Mouse (Mus musculus) gastrocnemius, adult 2 months (tissue): Measurements from ENCODE around the gene Vps4a. TPM values are rescaled to one million over a fixed set of nuclear protein-coding genes. Genes with fewer than 3 reads are reported as not detected.
A peak's percentile ranks its signal among the peaks of the same experiment; 100 is the strongest.
"Not testable (repeated sequence)": the region's sequence is repeated elsewhere in the genome, so short reads cannot be mapped to it uniquely, and the experiment has no call there.

Experiments used
- DNase-seq: peaks from one replicate; pipeline ENCODE4 v3.0.0; 2022
- H3K27ac ChIP-seq: fragments of 200-600 bp; 2 replicates; pipeline ENCODE4 v1.8.1; 2022; ENCODE audit warnings: mild to moderate bottlenecking
- H3K4me3 ChIP-seq: fragments of 200-600 bp; 2 replicates; pipeline ENCODE4 v1.8.1; 2022; ENCODE audit warnings: mild to moderate bottlenecking, moderate library complexity
- CTCF ChIP-seq: fragments of 200-600 bp; IDR thresholded peaks from 2 replicates; pipeline ENCODE4 v1.8.1; 2022; ENCODE audit warnings: antibody characterized with exemption, mild to moderate bottlenecking, moderate library complexity
- intact Hi-C: fragments of 180-260 bp; cut with DNase I; formaldehyde crosslinking; loops from one replicate; pipeline ENCODE4 v1.15.1; 2025
- long read RNA-seq, 2 experiments: library from polyadenylated mRNA; stranded (forward); transcript quantifications; one replicate each; pipeline ENCODE4 v2.0.0; 2021
- total RNA-seq, 2 experiments: library from RNA; stranded (reverse); gene quantifications; 2 replicates each; pipeline ENCODE4 v1.2.3; 2021

Gene Vps4a
- 10 to 100 TPM; 65.2 to 67.8 TPM for total RNA-seq
- long read RNA-seq, experiment 1, transcript Vps4a-201 (11 exons, 2,178 nt), result major isoform, 85 of 96 reads
- long read RNA-seq, experiment 1, partial matches to known transcripts, result 10 of 96 reads
- long read RNA-seq, experiment 1, other reads (novel, unspliced or antisense), result 1 of 96 reads
- long read RNA-seq, experiment 2, transcript Vps4a-201 (11 exons, 2,178 nt), result major isoform, 104 of 113 reads
- long read RNA-seq, experiment 2, partial matches to known transcripts, result 4 of 113 reads
- long read RNA-seq, experiment 2, other reads (novel, unspliced or antisense), result 5 of 113 reads

DNA sequence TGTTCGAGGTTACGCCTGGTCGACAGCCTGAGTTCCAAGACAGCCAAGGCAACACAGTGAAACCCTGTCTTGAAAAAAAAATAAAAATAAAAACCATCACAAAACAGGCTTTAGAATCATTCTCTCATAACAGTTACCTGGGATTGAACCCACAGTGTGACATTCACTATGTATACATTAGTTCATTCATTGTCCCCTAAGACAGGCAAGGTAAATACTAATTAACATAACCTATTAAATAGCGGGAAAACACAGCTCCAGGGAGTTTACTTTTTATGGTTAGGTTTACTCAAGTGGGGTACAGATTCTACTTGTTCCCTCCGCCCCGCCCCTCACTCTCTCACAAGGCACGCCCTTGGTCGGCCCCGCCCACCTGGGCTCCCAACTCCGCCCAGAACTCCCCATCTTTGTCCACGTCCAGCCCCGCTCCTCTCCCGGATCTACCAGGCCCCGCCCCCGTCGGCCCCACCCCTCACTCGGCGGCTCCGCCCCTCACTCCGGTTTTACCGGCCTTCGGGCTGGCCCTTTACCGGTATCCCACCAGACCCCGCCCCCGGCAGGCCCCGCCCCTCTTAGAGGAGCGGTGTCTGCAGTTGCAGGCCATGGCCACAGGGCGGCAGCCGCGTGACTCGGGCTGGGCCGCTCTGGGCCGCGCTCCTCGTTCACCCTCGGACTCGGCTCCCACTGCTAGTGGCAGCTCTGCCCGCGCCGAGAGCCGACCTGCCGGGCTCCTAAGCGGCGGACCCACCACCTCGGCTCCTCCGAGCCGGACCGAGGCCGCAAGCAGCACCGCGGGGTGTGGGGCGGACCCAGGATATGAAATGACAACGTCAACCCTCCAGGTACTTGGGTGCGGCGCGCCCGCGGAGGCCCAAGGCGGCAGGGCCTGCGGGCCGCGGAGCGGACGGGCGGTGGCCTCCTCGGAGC lies at the start of gene Vps4a:
Gene Vps4a, plus strand, starts transcription at position 573 of the 927 bp plus-strand sequence.
- DNase-seq, result peak; percentile 98
- intact Hi-C loops, result loop anchor here (1.0 kb wide), 2 partner anchors 15 to 25 kb away; partner anchors contain the start of genes Cog8 and Nip7
- Histone ChIP-seq H3K4me3 (peak within 1 kb of the TSS; percentile 91), H3K27ac (peak within 1 kb of the TSS; percentile 92)
- peak; percentile 97 for TF ChIP-seq CTCF

DNA sequence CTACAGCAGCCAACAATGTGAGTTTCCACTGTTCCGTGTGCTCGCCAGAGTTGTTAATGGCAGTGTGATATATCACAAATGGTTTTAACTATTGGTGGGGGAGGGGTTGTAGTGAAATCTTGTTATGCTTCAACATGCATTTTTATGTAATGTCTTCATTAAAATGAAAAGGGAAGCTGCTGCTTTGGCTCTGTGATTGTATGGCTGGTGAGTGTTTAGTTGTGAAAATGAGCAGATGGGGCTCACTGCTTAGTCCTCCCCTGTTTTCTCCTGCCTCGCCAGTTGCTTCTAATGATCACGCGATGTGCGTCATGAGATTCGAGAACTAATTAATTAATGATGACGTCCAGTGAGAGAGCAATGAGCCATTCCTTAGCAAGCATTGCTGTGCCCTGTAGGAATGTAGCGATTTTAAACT lies 45.6 kb upstream of the Vps4a start:
- Histone ChIP-seq H3K27ac (no peak overlapping the region), H3K4me3 (no peak overlapping the region)
- intact Hi-C loops, result no loop called here
- no peak for TF ChIP-seq CTCF
- no peak for DNase-seq

DNA sequence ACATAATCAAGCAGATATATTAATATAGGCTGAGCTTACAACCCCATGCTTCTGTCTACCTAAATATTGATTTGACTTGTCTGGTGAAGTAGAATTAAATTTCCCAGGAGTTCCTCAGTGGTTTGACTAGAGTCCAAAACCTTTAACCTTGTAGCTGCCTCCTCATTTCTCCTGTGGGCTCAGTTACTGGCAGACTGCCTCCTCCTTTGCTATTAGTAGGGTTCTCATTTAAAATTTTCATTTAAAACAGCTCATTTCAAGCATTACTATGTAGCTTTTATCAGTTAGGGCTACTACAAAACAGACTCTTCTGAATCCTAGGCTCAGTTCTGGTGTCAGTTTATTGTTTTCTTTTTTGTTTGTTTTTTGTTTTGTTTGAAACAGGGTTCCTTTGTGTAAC lies 45.1 kb upstream of the Vps4a start:
- no peak for DNase-seq
- no peak for TF ChIP-seq CTCF
- intact Hi-C loops, result no loop called here
- Histone ChIP-seq H3K4me3 (no peak overlapping the region), H3K27ac (no peak overlapping the region)

DNA sequence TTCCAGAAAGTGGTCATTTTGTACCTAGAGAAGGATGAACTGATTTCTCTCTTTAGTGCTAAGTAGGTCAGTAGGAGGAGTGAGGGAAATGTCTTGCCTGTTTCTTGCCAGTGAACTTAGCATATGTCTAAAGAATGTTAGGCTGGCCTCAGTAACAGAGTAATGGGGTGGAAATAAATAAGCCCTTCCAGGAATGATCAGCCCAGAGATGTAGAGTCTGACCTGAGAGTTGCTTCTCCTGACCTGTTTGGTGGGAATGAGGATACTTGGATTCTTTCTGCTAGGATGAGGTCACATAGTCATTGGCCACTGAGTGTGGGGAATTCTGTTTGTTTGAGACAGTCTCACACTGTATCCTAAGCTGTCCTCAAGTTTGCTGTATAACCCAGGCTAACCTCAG lies 43.5 kb upstream of the Vps4a start:
- TF ChIP-seq CTCF, result no peak
- intact Hi-C loops, result no loop called here

DNA sequence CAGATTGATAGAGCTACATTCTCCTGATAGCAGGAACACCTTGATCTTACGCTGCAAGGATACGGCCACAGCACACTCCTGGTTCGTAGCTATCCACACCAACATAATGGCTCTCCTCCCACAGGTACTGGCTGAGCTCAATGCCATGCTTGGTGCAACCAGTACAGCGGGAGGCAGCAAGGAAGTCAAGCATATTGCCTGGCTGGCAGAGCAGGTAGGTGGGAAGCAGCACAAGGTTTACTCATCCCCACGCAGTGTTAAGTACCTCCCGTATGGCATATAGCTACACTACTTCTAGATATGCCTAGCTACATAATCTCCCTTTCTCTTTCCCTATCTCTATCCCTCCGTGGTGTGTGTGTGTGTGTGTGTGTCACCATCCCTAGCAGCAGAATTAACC lies 39.6 kb upstream of the Vps4a start:
- TF ChIP-seq CTCF, result no peak
- intact Hi-C loops, result no loop called here

More for the DNA sequence above, 43.5 kb upstream of the Vps4a start:
- H3K27ac ChIP-seq, result peak overlapping the region; percentile 61
- no peak for DNase-seq
- H3K4me3 ChIP-seq, result no peak overlapping the region

DNA sequence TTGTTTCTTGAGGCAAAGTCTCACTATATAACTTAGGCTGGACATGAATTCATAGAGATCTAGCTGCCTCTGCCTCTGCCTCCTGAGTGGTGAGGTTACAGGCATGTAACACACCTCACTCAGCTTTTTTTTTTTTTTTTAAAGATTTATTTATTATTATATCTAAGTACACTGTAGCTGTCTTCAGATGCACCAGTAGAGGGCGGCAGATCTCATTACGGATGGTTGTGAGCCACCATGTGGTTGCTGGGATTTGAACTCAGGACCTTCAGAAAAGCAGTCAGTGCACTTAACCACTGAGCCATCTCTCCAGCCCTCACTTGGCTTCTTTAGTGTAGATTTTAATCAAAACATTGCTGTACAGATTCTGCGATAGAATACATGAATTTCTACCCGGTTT lies 34.7 kb upstream of the Vps4a start:
- TF ChIP-seq CTCF, result peak; percentile 31; the same call in 1 of the 2 replicates
- DNase-seq, intact Hi-C loops, H3K4me3 ChIP-seq, H3K27ac ChIP-seq: not testable (repeated sequence)

More for the DNA sequence above, 39.6 kb upstream of the Vps4a start:
- DNase-seq, result no peak
- H3K4me3 ChIP-seq, result no peak overlapping the region
- H3K27ac ChIP-seq, result no peak overlapping the region

DNA sequence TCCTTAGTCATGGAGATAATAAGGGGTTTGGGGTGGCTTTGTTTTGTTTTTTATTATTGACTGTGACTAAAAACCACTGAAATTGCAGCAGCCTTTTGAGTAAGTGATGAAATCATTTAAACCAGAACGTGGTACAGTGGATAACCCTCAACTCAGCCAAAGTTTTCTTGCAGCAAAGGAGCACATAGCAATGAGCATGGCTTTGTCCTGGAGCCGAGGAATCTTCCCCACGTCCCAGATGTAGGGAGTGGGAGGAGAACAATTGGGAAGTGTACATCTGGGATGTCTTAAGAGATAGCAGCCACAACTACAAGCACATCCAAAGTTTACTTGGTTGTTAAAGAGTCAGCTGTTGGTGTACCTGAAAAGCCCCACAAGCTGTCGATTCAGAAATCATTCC lies 33.6 kb upstream of the Vps4a start:
- Histone ChIP-seq H3K27ac (no peak overlapping the region), H3K4me3 (no peak overlapping the region)
- intact Hi-C loops, result no loop called here
- TF ChIP-seq CTCF, result no peak
- DNase-seq, result no peak

DNA sequence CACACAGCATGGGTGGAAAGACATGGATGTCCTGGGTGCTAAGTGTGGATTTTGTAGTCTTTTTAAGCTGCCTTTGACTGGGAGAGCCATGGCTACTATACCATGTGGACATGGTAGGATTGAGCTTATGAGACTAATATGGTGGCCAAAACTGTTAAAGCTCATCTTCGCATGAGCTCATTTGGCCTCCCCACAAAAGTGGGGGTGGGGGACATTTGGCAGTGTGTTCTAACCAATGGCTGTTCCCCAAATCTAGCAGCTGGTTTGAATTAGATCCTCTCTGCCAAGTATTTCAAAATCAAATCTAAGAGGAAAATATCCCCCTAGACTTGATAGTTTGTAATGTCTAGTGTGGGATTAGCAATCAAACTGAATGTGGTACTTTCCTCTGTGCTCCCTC lies 32.0 kb upstream of the Vps4a start:
- TF ChIP-seq CTCF, result no peak
- Histone ChIP-seq H3K4me3 (no peak overlapping the region), H3K27ac (peak overlapping the region; percentile 62)
- peak; percentile 61 for DNase-seq
- intact Hi-C loops, result no loop called here

DNA sequence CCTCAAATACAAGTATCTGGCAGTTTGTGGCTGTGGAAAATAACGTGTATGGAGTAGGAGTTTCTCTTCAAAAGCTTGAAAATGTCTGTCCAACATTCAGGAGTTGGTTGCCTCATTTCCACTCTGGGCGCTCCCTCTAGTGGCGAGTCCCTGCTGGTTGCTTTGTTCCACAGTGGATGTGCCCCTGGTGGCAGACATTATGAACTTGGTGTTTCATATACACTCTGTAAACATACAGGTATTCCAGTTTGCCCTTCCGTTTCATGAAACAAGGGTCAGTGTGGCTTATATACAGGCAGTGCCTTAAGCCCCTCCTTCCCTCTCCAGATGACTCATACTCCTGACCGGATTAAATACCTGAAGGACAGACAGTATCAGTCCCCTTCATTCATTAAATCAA lies 28.5 kb upstream of the Vps4a start:
- Histone ChIP-seq H3K27ac (no peak overlapping the region), H3K4me3 (peak overlapping the region; percentile 32; the same call in 1 of the 2 replicates)
- peak; percentile 91 for DNase-seq
- no peak for TF ChIP-seq CTCF
- intact Hi-C loops, result loop anchor here (1.0 to 5.0 kb wide), 3 partner anchors 75 to 304 kb away; no protein-coding TSS in a partner anchor

DNA sequence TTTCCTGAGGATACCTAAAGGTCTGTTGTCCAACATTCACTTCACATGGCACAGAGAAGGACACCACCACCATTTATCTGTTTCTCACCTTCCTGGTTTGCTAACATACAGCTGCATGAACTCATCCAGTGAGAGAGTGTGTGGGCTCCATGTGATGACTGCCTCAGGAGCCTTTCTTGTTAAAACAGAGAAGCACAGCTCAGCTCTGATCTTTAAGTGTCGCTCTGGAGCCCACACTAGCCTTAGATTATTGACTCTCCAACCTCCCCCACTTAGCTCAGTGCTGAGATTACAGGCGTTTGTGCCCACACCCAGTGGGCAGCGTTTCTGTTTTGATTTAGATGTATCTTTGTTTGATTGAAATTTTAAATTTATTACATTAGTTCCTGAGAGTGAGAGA lies 23.2 kb upstream of the Vps4a start:
- H3K27ac ChIP-seq, result no peak overlapping the region
- TF ChIP-seq CTCF, result no peak
- intact Hi-C loops, result no loop called here
- no peak overlapping the region for H3K4me3 ChIP-seq
- DNase-seq, result no peak

DNA sequence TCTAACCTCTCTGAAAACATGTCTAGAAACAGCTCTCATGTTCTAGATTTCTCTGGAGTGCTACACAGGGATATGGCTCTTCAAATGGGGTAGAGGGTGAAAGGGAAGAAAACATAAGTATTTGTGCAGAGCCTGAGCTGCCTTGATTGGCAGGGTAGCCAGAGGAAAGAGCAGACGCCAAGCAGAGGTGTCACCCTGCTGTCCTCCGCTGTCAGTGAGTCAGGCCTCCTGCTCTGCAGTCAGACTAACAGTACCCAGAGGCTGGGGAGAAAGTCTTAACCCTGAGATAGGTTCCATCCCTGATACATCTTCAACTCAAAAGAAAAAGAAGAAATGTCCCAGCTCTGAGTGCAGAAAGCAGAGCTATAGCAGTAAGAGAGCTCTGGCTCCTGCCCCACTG lies 18.4 kb upstream of the Vps4a start:
- no peak for TF ChIP-seq CTCF
- Histone ChIP-seq H3K4me3 (no peak overlapping the region), H3K27ac (no peak overlapping the region)
- intact Hi-C loops, result no loop called here
- DNase-seq, result no peak

DNA sequence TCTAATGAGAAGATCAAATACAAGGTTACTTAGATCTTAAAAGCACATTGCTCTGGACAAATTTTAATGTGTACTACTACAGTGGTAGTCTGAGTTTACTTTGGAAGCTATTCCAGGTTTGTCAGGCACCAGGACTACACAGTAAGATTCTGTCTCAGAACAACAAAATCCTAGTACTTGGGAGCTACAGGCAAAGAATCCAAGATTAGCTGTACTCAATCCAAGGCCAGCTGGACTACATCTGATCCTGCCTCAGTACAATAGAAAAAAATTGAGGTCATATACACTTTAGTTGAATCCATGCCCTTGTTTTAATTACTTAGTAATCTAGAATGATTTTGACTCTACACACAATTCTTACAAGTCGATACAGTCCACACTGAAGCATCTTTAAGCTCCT lies 16.1 kb upstream of the Vps4a start:
- Histone ChIP-seq H3K4me3 (no peak overlapping the region), H3K27ac (no peak overlapping the region)
- TF ChIP-seq CTCF, result no peak
- intact Hi-C loops, result no loop called here
- DNase-seq, result no peak

DNA sequence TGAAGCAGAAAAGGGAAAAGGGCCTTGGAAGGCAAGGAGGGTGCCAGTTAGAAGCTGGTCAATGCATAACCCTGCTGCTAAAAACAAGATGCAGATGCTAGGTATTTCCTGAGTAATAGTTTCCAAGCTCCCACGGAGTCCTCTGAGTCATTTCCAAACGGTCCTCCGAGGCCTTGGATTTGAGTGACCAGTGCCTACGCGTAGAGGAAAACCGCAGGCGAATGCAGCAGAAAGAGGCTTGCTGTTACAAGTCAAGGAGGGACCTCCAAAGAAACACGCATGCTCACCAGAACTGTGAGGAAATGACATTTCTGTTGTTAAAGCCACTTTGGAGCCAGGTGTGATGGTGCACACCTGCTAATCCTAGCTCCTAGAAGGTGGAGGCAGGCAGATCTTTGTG lies 7.5 kb upstream of the Vps4a start:
- no peak for DNase-seq
- Histone ChIP-seq H3K27ac (no peak overlapping the region), H3K4me3 (no peak overlapping the region)
- intact Hi-C loops, result no loop called here
- no peak for TF ChIP-seq CTCF
